In the genomic region with DNA sequence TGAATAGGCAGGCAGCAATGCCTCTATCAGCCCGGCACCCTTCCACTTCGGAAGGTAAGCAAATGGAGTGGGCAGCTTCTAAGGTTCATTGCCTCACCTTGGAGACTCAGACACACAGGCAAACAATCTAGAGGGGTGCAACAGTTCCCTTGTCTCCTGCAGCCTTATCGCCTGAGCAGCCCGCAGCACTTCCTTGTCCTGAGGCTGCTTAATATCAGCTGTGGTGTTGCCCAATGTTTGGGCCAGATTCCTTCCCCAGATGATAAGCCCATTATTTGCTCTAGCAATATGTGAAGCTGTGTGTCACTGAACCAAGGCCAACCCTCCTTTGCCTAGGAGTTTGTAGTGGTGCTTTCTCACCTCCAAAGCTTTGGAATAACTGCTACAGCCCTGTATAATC, we compare ENCODE assay signal across 21 mouse cellular contexts. TPM values are rescaled to one million over a fixed set of nuclear protein-coding genes. Genes with fewer than 3 reads are reported as not detected.
DNase-seq lines count a peak whose midpoint lies in the region; ATAC-seq lines count a peak whose summit lies in the region.
"Had no signal": no experiment of that assay in that cellular context is flagged by ENCODE, and none has a peak within 500 bp of the region (broad histone marks: within the 10 kb centered on the region; RNA-seq: fewer than 3 reads in every experiment).

No protein-coding gene starts in this region.

- no peak overlapping the region for H3K9ac ChIP-seq in stomach, embryonic 16.5 days (ENCODE audit: low read length)
- H3K9ac ChIP-seq: embryonic facial prominence, embryonic 15.5 days; hindbrain, embryonic 12.5 days; limb, embryonic 13.5 days; midbrain, embryonic 12.5 days had no signal

- H3K4me2 ChIP-seq in stomach, embryonic 16.5 days (ENCODE audit: low read depth, low read length) = no peak overlapping the region
- H3K4me2 ChIP-seq: embryonic facial prominence, embryonic 15.5 days; hindbrain, embryonic 12.5 days; limb, embryonic 13.5 days; midbrain, embryonic 12.5 days had no signal

- no peak overlapping the region for H3K4me3 ChIP-seq in stomach, embryonic 16.5 days (replicated peaks; ENCODE audit: low read length)
- H3K4me3 ChIP-seq: embryonic facial prominence, embryonic 15.5 days; forebrain, embryonic 10.5 days; hindbrain, embryonic 12.5 days; limb, embryonic 13.5 days; midbrain, embryonic 12.5 days had no signal

- no peaks in the 10 kb centered on the region for H3K4me1 ChIP-seq in stomach, embryonic 16.5 days (ENCODE audit: control insufficient read depth, insufficient read depth, low read length)
- H3K4me1 ChIP-seq: embryonic facial prominence, embryonic 15.5 days; forebrain, embryonic 10.5 days; hindbrain, embryonic 12.5 days; limb, embryonic 13.5 days; midbrain, embryonic 12.5 days had no signal

- no peak overlapping the region for H3K27ac ChIP-seq in stomach, embryonic 16.5 days (ENCODE audit: low read length)
- H3K27ac ChIP-seq: embryonic facial prominence, embryonic 15.5 days; forebrain, embryonic 10.5 days; hindbrain, embryonic 12.5 days; limb, embryonic 13.5 days; midbrain, embryonic 12.5 days had no signal

- peak; percentile 88 for DNase-seq in heart, adult 11 months
- DNase-seq in heart, adult 8-10 months (ENCODE audit: low spot score) = no peak
- peak; percentile 38 for DNase-seq in ovary, adult 18-20 months (ENCODE audit: low spot score)
- no peak for DNase-seq in ovary, postnatal 10 days (ENCODE audit: low spot score)
- peak; percentile 6 for DNase-seq in lung, postnatal 25 days (ENCODE audit: low spot score)
- no peak for DNase-seq in layer of hippocampus, adult 8-10 months (ENCODE audit: low spot score in 2 of 2)
- no peak for DNase-seq in kidney, adult 9 months
- DNase-seq: cerebellum, adult 9-11 months; gastrocnemius, postnatal 25 days; kidney, adult 11 months; kidney, postnatal 14 days; layer of hippocampus, adult 9-11 months had no signal

- no peaks in the 10 kb centered on the region for H3K27me3 ChIP-seq in stomach, embryonic 16.5 days (ENCODE audit: control insufficient read depth, insufficient read depth, low read length)
- H3K27me3 ChIP-seq: embryonic facial prominence, embryonic 15.5 days; hindbrain, embryonic 12.5 days; limb, embryonic 13.5 days had no signal

- no peaks in the 10 kb centered on the region for H3K9me3 ChIP-seq in stomach, embryonic 16.5 days (replicated peaks; ENCODE audit: control insufficient read depth, low read length)
- H3K9me3 ChIP-seq: embryonic facial prominence, embryonic 15.5 days; forebrain, embryonic 10.5 days; hindbrain, embryonic 12.5 days; limb, embryonic 13.5 days; midbrain, embryonic 12.5 days had no signal

- peak; percentile 96 for ATAC-seq in stomach, embryonic 16.5 days (ENCODE audit: insufficient read depth, low FRiP score)

- H3K36me3 ChIP-seq in stomach, embryonic 16.5 days (ENCODE audit: control insufficient read depth, insufficient read depth, low read length) = no peaks in the 10 kb centered on the region
- H3K36me3 ChIP-seq: embryonic facial prominence, embryonic 15.5 days; forebrain, embryonic 10.5 days; hindbrain, embryonic 12.5 days; limb, embryonic 13.5 days; midbrain, embryonic 12.5 days had no signal

- 62% methylated on average over 4 of the region's 4 CpGs for WGBS in stomach, embryonic 16.5 days

RNA-seq across cellular contexts. Expression of a gene that starts 58.8 kb away (rescaled TPM):
- total RNA-seq in heart, adult 8-10 months (2022) = under 1 TPM in 2 of 4 experiments, not detected in 2; 0.09 to 0.11 TPM
- 2.0 and 2.5 TPM in 2 replicates for polyA plus RNA-seq in stomach, embryonic 16.5 days (2015; fragmentation: Nextera tagmentation; extraction: Ambion mirVana)
- not detected for total RNA-seq in layer of hippocampus, adult 8-10 months (2022)
- total RNA-seq: gastrocnemius, postnatal 25 days; left cerebral cortex, adult 8-10 months; MEL had no signal
- polyA plus RNA-seq: hindbrain, embryonic 12.5 days; midbrain, embryonic 12.5 days; neural tube, embryonic 14.5 days had no signal

Comparison
In these comparisons a context has a peak if more than half of its experiments do, and no peak if none do; other contexts are left out.
1. DNase-seq: peak in heart, adult 11 months (single experiment), ovary, adult 18-20 months (single experiment) and lung, postnatal 25 days (single experiment); none in heart, adult 8-10 months (single experiment), ovary, postnatal 10 days (single experiment), layer of hippocampus, adult 8-10 months (0 of 2) and kidney, adult 9 months (single experiment).